Mouse (Mus musculus): ENCODE data around the gene Cep295nl.
"Not testable (repeated sequence)": the region's sequence is repeated elsewhere in the genome, so short reads cannot be mapped to it uniquely, and the experiment has no call there.

Gene Cep295nl

DNA sequence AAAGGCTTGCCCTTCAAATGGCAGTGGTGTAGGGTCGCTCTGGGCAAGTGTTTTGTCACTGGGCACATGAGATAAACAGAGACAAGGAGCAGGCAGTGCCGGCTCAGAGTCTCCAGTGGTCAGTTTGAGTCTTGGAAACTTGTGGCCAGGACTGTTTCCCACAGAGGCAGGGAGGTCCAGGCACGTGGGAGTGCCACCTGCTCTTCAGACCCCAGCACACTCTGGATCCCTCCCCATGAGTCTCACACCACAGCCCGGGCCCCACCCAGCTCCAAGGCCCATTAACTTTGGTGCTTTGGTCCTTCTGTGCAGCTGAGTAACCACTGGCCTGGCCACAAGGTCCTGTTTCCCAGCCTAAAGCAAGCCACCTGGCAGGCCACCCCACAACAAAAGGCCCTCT, 20.3 kb downstream of the Cep295nl start:
- no peak for DNase-seq (ENCODE audit: low read depth, low spot score)
- Histone ChIP-seq H3K27me3 (ENCODE audit: control insufficient read depth, insufficient read depth, low read length, poor library complexity, severe bottlenecking) (no peaks in the 10 kb centered on the region), H3K36me3 (ENCODE audit: control insufficient read depth, insufficient read depth, low read length, poor library complexity, severe bottlenecking) (no peaks in the 10 kb centered on the region)

DNA sequence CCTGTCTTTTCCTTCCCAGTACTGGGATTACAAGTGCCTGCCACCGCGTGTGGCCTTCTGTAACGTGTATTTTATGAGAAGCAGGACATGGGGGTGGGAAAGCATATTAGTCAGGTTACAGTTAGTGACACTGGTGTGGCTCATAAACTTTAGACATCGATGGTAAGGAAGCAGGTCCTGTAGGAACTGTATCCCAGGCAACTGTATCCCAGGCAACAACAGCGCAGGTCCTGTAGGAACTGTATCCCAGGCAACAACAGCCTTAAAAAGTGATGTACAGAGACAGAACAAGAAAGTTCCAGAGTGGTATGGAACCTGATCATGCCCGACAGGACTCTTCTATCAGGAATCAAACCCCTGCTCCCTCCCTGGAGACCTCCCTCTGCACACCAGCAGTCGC, 20.8 kb downstream of the Cep295nl start:
- no peaks in the 10 kb centered on the region for H3K27me3 ChIP-seq (ENCODE audit: control insufficient read depth, insufficient read depth, low read length, poor library complexity, severe bottlenecking)
- no peak for DNase-seq (ENCODE audit: low read depth, low spot score)
- H3K36me3 ChIP-seq (ENCODE audit: control insufficient read depth, insufficient read depth, low read length, poor library complexity, severe bottlenecking), result no peaks in the 10 kb centered on the region

DNA sequence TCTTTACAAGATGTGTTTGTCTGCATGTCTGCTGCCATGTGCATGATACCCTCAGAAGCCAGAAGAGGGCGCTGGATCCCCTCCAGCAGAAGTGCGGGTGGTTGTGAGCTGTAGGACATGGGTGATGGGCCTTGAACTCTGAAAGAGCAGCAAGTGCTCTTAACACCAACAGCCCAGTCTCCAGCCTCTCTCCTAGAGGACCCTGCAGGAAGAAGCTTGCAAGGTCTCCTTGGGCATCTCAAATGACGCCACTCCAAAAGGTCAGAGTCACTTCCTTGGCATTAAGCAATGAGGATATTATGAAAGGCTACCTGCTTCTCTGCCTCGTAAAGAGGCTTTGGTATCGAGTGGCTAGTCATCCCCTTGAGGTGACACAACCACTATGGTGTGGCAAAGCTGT, 23.6 kb downstream of the Cep295nl start:
- Histone ChIP-seq H3K36me3 (ENCODE audit: control insufficient read depth, insufficient read depth, low read length, poor library complexity, severe bottlenecking) (no peaks in the 10 kb centered on the region), H3K27me3 (ENCODE audit: control insufficient read depth, insufficient read depth, low read length, poor library complexity, severe bottlenecking) (no peaks in the 10 kb centered on the region)
- peak; percentile 66 for DNase-seq (ENCODE audit: low read depth, low spot score)

DNA sequence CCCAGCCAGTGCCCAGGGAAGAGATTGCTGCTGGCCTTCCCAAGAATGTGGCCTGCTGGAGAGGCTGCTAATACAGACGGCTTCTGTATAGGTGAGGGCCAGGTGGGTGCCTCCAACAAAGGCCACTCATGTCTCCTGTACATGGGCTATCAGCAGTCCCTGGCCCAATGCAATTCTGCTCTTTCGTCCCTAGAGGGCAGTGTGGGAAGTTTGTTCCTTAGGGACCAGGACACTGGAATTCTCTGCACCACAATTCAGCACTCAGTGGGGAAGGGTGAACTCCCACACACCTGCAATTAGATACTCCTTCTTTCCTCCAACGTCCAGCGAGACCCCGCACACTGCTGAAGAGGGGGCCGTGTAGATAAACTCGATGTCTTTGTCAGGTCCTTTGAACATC, 25.2 kb downstream of the Cep295nl start:
- no peaks in the 10 kb centered on the region for H3K36me3 ChIP-seq (ENCODE audit: control insufficient read depth, insufficient read depth, low read length, poor library complexity, severe bottlenecking)
- no peaks in the 10 kb centered on the region for H3K27me3 ChIP-seq (ENCODE audit: control insufficient read depth, insufficient read depth, low read length, poor library complexity, severe bottlenecking)
- DNase-seq (ENCODE audit: low read depth, low spot score), result peak; percentile 65

DNA sequence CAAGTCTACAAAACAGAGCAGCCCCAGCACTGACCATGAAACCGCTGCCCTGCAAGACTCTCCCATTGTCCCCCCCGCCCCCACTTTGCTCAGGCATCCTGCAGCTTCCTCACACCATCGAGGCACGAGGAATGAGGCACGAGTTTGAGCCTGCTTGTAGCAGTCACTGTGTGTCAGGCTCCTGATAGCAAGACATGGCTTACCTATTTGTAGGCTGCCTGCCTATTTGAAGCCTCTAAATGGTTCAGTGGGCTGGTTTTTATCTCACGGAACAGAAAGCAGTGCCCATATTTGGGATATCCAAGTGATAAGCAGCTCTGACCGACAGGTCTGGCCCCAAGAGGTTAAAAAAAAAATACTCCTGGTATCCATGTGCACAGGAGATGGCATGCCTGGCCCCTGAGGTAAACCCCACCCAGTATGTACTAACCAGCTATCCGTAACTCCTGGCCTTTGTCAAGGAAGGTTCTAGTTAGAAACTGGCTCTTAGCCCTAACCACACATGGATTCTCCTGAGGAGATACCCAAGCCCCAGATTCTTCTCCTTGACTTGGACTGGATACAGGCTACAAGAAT, 26.0 kb downstream of the Cep295nl start:
- no peak for DNase-seq (ENCODE audit: low read depth, low spot score)
- no peaks in the 10 kb centered on the region for H3K36me3 ChIP-seq (ENCODE audit: control insufficient read depth, insufficient read depth, low read length, poor library complexity, severe bottlenecking)
- no peaks in the 10 kb centered on the region for H3K27me3 ChIP-seq (ENCODE audit: control insufficient read depth, insufficient read depth, low read length, poor library complexity, severe bottlenecking)

DNA sequence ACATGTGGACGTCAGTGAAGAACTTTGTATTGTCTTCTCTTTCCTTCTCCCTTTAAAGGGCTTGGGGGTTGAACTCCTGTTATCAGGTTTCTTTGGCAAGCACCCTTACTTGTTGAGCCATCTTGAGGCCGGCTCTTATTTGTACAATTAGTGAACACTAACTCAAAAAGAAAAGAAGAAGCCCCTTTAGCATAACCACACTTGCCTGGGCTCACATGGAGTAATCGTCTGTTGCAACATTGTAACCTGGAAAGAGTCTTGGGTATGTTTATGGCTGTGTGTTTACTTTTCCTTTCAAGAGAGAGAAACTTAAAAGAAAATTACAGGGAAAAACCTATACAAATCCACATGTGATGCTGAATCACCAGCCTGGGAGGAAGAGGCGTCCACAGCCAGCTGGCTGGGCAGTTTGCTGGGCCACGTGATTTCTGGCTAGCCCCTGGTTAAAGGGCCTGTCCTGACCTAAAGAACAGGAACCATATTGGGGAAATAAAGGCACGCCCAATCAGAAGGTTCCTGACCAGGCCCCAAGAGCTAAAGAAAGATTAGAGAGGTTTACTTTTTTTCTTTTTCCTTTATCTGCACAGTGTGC, 30.1 kb downstream of the Cep295nl start:
- Histone ChIP-seq H3K36me3 (ENCODE audit: control insufficient read depth, insufficient read depth, low read length, poor library complexity, severe bottlenecking) (no peaks in the 10 kb centered on the region), H3K27me3 (ENCODE audit: control insufficient read depth, insufficient read depth, low read length, poor library complexity, severe bottlenecking) (no peaks in the 10 kb centered on the region)
- DNase-seq (ENCODE audit: low read depth, low spot score), result no peak

DNA sequence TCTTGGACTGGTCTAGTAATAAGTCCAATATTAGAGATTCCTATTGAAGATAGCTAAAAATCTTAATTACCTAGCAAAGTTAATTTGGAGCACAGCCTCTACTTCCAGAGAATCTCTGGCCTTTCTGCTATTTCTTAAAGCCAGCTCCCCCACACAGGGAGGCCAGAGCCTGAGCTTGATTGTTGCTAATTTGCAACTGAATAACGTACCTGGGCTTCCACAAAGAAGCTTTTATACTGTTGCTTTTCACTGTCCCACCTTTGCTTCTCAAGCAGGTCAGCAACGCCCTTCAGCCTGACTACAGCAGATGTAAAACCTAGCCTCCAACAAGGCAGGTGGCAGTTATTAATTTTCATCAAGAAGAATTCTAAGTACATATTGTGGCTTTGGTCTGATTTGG, 34.3 kb downstream of the Cep295nl start:
- DNase-seq (ENCODE audit: low read depth, low spot score); H3K27me3 ChIP-seq (ENCODE audit: control insufficient read depth, insufficient read depth, low read length, poor library complexity, severe bottlenecking): not testable (repeated sequence)

DNA sequence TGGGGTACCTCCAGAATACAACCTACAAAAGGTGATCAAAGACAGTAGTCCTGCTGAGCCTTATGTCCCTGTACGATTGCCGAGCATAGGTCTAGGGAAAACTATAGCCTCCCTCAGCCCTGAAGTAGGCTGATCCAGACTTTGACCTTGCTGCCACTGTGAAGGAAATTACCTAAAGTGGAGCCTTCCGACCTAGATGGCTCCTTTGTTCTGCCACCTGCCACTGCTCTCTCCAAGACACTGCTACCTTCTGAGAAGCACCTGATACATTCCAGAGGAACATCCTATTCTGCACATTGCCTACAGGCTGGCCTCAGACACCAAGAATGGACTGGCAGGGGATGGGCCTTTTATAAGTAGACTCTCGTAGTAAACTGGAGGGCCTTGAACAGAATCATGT, 38.3 kb downstream of the Cep295nl start:
- not testable (repeated sequence) for H3K27me3 ChIP-seq (ENCODE audit: control insufficient read depth, insufficient read depth, low read length, poor library complexity, severe bottlenecking); DNase-seq (ENCODE audit: low read depth, low spot score); H3K36me3 ChIP-seq (ENCODE audit: control insufficient read depth, insufficient read depth, low read length, poor library complexity, severe bottlenecking)

More for the DNA sequence above, 34.3 kb downstream of the Cep295nl start:
- not testable (repeated sequence) for H3K36me3 ChIP-seq (ENCODE audit: control insufficient read depth, insufficient read depth, low read length, poor library complexity, severe bottlenecking)

DNA sequence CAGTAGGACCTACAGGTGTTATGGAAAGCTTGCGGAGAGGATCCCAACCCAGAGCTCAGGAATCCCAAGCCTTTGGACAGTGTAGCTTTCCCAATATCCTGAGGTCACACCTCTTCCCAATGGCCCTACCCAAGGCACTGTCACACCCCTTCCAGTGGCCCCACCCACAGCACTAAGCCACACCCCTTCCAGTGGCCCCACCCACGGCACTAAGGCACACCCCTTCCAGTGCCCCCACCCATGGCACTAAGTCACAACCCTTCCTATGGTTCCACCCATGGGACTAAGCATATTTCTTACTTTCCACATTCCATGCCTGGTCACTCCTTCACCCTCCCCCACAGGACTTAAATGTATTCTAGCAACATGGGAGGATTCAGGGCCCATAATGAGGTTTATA, 43.5 kb downstream of the Cep295nl start:
- H3K36me3 ChIP-seq (ENCODE audit: control insufficient read depth, insufficient read depth, low read length, poor library complexity, severe bottlenecking), result no peaks in the 10 kb centered on the region
- DNase-seq (ENCODE audit: low read depth, low spot score), result no peak
- no peaks in the 10 kb centered on the region for H3K27me3 ChIP-seq (ENCODE audit: control insufficient read depth, insufficient read depth, low read length, poor library complexity, severe bottlenecking)

DNA sequence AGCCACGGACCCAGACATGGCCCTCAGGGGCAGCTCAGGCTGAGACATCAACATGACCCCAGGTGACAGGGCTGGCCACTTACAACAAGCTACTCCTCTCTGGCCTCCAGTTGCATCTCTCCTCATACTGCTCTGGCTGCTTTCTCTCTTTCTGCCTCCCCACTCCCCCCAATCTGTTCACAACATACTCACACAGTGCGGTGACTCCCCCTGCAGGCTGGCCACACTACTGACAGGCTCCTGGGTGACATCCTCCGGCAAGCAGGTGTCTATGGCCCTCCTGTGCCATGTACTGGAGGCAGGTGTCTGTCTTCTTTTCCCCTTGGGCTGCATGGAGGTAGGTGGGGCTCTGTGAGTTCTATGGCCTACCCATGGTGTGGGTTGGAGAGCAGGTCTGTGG, 44.3 kb downstream of the Cep295nl start:
- DNase-seq (ENCODE audit: low read depth, low spot score), result peak; percentile 50
- H3K36me3 ChIP-seq (ENCODE audit: control insufficient read depth, insufficient read depth, low read length, poor library complexity, severe bottlenecking), result no peaks in the 10 kb centered on the region
- no peaks in the 10 kb centered on the region for H3K27me3 ChIP-seq (ENCODE audit: control insufficient read depth, insufficient read depth, low read length, poor library complexity, severe bottlenecking)

DNA sequence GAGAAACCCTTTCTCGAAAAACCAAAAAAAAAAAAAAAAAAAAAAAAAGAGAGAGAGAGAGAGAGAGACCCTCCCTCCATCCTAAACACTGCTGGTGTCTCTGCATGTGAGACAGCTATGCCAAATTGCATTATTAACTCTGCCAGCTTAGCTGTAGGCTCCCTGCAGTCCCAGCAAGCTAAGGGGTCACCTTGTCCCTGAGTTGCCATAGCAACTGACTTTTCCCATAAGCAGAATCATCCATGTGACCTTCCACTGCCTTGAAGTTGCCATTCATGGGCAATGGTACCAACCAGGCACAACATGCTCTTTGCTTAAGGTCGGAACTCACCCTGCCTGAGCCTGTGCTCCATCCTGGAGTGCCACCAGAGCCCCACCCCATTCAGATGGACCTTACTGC, 47.3 kb downstream of the Cep295nl start:
- no peaks in the 10 kb centered on the region for H3K36me3 ChIP-seq (ENCODE audit: control insufficient read depth, insufficient read depth, low read length, poor library complexity, severe bottlenecking)
- no peak for DNase-seq (ENCODE audit: low read depth, low spot score)
- no peaks in the 10 kb centered on the region for H3K27me3 ChIP-seq (ENCODE audit: control insufficient read depth, insufficient read depth, low read length, poor library complexity, severe bottlenecking)

DNA sequence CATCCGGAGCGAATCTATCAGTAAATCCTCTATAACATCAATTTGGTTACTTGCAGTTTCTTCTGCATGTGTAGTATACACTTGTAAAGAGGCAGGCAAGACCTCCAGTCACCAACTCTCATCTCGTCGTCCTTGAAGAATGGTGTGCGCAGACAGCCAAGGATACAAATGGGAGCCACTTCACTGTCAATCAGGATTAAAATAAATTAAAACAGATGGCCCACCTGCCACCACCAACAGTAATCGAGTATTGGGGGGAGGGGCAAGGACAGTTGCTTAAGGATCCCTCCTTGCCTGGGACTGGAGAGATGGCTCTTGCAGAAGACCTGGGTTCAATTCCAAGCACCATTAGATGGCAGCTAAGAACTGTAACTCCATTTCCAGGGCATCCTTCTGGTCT, 49.6 kb downstream of the Cep295nl start:
- H3K36me3 ChIP-seq (ENCODE audit: control insufficient read depth, insufficient read depth, low read length, poor library complexity, severe bottlenecking), result no peaks in the 10 kb centered on the region
- no peaks in the 10 kb centered on the region for H3K27me3 ChIP-seq (ENCODE audit: control insufficient read depth, insufficient read depth, low read length, poor library complexity, severe bottlenecking)
- DNase-seq (ENCODE audit: low read depth, low spot score), result no peak

DNA sequence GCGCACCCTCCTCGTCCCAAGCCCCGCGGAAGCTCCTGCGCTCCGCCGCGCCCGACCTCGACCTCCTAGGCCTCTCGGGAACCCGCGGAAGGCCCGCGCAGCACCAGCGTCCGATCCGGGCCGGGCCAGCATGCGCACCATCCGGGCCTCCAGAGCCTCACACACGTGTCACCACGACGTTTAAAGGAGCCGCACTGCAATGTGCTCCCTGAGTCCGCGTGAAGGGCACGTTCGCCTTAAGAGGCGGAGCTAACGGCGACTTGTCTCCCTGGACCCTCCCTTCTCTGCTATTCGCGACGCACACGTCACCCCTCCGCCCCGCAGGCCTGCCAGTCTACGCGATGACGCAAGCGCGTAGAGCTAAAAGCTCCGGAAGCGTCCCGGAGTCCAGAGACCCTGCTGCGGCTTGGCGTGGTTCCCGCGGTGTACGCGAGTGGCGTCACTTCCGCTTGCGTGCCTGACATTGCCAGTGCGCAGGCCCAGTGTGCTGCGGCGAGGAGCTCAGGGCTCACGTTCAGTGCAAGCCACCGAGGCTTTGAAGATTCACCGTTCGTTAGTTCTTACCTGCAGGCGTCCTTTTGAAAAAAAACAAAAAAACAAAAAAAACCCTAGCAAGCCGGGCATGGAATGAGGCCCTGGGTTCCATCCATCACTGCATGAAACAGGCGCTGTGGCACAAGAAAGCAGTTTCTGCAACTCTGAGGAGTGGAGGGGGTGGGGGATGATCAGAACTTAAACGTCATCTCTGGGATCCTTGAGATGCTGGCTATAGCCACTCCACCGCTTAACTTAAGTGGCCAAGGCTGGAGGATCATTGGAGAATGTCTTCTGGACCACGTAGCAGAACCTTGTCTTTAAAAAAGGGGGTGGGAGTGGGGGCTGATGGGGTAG, 52.1 kb downstream of the Cep295nl start, which contains the start of gene Usp36:
Usp36 (minus strand) TSS at position 246 of the 891 bp plus-strand sequence.
- peaks cover 5% of the 10 kb centered on the region for H3K36me3 ChIP-seq (ENCODE audit: control insufficient read depth, insufficient read depth, low read length, poor library complexity, severe bottlenecking)
- peak; percentile 100 for DNase-seq (ENCODE audit: low read depth, low spot score)

DNA sequence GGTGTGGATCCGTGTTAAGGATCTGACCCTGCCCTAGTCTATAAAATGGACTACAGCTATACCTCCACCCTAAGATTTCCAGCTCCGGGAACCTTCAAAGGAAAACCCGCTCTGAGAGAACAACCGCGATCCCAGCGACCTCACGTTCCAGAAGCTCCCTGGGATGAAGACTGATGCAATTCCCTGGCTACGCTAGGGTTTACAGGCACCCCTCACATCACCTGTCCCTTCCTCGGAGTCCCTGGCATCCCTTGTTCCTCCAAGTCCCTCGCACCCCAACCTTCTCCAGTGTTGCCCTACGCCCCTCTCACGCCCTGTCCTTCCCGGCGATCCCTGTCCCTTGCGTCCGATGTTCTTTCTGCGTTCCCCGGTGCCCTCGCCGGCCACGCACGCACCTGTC, 52.7 kb downstream of the Cep295nl start:
- H3K36me3 ChIP-seq (ENCODE audit: control insufficient read depth, insufficient read depth, low read length, poor library complexity, severe bottlenecking), result peaks cover 5% of the 10 kb centered on the region
- DNase-seq (ENCODE audit: low read depth, low spot score), result no peak
- H3K27me3 ChIP-seq (ENCODE audit: control insufficient read depth, insufficient read depth, low read length, poor library complexity, severe bottlenecking), result no peaks in the 10 kb centered on the region

More for the DNA sequence above, 52.1 kb downstream of the Cep295nl start, which contains the start of gene Usp36:
- no peaks in the 10 kb centered on the region for H3K27me3 ChIP-seq (ENCODE audit: control insufficient read depth, insufficient read depth, low read length, poor library complexity, severe bottlenecking)

DNA sequence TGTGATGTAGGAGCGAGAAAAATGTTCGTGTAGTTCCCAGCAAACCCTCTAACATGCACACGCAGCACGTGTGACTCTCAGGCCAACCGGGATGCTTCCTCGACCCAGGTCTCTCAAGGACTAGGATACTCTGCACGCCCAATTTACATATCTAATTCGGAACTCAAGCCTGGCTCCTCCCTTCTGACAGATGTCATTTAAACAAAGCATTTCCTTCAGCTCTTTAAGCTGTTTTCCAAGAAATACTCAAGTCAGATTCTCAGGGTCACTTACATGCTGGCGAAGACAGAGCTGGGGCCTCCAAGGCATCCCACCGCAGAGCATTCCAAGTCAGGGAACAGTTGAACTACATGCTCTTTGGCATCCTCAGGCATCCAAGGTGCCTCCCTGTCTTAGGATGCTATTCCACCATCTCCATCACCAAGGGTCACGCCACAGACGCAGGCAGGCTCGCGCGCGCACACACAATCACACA, 53.2 kb downstream of the Cep295nl start:
- peak; percentile 32 for DNase-seq (ENCODE audit: low read depth, low spot score)
- Histone ChIP-seq H3K36me3 (ENCODE audit: control insufficient read depth, insufficient read depth, low read length, poor library complexity, severe bottlenecking) (peaks cover 5% of the 10 kb centered on the region), H3K27me3 (ENCODE audit: control insufficient read depth, insufficient read depth, low read length, poor library complexity, severe bottlenecking) (no peaks in the 10 kb centered on the region)
